Mouse (Mus musculus) adrenal gland, postnatal 10 days (tissue): ENCODE results near the gene Atcay. TPM values are rescaled to one million over a fixed set of nuclear protein-coding genes. Genes with fewer than 3 reads are reported as not detected.
"Not testable (repeated sequence)": the region's sequence is repeated elsewhere in the genome, so short reads cannot be mapped to it uniquely, and the experiment has no call there.

Source experiments
- DNase-seq: peaks from one replicate; pipeline ENCODE4 v3.0.0; 2021; ENCODE audit warnings: mixed read lengths
- total RNA-seq, 2 experiments: library from RNA; stranded (reverse); gene quantifications; 2 replicates each; pipeline ENCODE4 v1.2.3; 2021

The Atcay gene
- total RNA-seq, 2 experiments from 2014 or later = 2.5 to 4.6 TPM

GRCm38 (mm10) chr10:81200141-81200540 lies 30.5 kb downstream of the Atcay start:
- no peak for DNase-seq

DNA sequence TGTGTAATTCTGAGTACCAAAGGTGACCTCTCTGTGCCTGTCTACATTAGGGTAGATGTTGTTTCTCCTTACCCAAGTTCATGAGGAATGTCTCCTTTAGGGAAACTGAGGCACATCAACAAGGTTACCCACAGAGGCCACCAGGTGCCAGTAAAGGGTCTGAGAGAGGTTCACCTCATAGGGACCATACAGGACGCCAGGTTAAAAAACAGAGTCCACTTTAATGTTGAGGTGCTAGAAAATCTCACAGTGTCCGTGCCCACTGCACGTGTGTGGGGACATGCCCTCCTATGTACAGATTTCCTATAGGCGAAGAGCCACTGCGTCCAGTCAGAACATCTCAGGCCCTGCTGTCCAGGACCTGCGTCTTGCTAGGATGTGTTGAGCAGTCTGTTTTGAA lies 31.6 kb downstream of the Atcay start:
- no peak for DNase-seq

- peak; percentile 74 for DNase-seq
Measured at GRCm38 (mm10) chr10:81198230-81198629, 32.4 kb downstream of the Atcay start.

GRCm38 (mm10) chr10:81197305-81197704 lies 33.3 kb downstream of the Atcay start:
- no peak for DNase-seq

- no peak for DNase-seq
Measured at GRCm38 (mm10) chr10:81196470-81197065, 34.1 kb downstream of the Atcay start.

DNA sequence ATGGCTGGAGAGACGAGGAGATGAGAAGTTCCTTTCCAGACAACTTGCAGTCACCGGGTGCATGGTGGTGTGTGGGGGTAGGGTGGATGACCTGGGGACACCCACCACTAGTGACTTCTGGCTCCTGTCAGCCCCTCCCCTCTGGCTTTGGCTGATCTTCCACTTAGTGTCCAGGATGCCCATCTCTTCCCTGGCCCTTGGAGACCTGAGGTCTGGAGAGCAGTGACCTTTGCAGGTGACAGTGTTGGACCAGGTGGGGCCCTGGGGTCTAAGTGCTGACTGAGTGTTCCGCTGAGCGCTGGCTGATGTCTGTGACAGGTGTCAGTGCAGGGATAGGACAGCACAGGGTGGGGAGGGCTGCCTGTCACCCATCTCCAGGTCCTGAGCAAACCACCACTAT lies 35.3 kb downstream of the Atcay start:
- DNase-seq = no peak

DNA sequence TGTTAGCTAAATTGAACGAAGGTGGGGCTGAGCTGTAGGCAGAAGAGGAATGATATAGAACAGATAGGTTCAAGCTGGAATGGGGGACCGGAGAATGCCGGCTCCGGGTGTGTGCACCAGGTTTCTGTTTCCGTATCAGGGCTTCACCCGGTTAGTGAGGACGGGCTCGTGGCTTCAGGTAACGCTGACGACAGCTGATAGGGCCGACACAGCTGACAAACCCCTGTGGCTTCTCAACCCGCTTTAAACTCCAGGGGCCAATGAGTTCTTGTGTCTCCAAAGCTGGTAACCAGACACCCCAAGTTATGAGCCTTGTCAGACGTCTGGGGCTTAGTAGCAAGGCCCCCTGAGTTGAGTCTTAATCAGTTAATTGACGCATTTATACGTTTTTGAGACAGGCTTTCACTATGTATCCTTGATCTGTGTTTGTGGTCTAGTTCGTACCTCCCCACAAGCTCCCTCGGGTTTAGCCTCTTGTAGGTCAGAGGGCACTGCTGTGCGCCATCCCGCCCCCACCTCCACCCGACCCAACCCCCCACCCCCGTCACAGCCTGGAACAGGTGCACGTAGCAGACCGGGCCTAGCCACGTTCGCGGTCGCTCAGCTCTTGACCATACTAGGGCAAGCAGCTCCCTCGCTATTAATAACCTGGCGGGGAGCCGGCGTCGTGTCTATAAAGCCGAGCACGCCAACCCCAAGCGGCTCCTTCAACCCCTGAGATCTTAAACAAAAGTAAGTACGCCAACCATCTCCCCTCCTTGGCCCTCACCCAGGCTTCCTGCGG lies 36.5 kb downstream of the Atcay start:
- DNase-seq = peak; percentile 56

DNA sequence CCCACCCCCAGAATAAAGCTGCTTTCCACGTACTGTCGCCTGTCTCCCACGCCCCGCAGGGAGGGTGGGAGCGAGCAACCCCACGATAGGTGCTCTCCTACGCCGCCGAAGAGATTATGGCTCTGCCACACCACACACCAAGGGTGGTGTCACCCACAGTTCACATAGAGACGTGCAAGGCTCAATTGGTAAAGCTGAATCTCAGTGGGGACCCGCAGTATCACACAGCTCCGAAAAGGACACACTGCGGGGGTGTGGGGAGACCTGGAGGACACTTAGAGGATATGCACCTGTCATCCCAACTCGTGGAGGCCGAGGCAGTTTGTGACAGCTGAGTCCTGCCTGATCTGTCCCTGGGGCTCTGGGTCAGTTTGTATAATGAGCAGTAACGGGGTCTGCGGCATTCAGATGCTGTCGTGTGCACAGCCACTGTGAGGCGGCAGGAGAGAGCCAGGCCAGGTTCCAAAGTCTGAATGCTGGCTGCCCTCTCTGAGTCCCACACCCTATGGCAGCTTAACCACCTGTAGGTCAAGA lies 37.6 kb downstream of the Atcay start:
- DNase-seq = peak; percentile 37

DNA sequence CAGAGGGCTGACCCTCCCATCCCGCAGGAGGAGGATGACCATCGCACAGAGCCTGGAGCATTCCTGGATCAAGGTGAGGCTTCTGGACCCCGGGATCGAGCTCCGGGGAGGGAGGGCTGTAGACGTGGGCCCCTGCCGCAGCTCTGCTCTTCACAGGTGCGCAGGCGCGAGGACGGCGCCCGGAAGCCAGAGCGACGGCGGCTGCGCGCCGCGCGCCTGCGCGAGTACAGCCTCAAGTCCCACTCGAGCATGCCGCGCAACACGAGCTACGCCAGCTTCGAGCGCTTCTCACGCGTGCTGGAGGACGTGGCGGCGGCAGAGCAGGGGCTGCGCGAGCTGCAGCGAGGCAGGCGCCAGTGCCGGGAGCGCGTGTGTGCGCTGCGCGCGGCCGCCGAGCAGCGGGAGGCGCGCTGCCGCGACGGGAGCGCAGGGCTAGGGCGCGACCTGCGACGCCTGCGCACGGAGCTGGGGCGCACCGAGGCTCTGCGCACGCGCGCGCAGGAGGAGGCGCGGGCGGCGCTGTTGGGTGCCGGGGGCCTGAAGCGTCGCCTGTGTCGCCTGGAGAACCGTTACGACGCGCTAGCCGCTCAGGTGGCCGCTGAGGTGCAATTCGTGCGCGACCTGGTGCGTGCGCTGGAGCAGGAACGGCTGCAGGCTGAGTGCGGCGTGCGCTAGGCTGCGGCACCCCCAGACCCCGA lies 38.2 kb downstream of the Atcay start:
- peak; percentile 89 for DNase-seq

- peak; percentile 29 for DNase-seq
Measured at GRCm38 (mm10) chr10:81191342-81191982, 39.2 kb downstream of the Atcay start.

- peak; percentile 23 for DNase-seq
Measured at GRCm38 (mm10) chr10:81190912-81191321, 39.7 kb downstream of the Atcay start.

DNA sequence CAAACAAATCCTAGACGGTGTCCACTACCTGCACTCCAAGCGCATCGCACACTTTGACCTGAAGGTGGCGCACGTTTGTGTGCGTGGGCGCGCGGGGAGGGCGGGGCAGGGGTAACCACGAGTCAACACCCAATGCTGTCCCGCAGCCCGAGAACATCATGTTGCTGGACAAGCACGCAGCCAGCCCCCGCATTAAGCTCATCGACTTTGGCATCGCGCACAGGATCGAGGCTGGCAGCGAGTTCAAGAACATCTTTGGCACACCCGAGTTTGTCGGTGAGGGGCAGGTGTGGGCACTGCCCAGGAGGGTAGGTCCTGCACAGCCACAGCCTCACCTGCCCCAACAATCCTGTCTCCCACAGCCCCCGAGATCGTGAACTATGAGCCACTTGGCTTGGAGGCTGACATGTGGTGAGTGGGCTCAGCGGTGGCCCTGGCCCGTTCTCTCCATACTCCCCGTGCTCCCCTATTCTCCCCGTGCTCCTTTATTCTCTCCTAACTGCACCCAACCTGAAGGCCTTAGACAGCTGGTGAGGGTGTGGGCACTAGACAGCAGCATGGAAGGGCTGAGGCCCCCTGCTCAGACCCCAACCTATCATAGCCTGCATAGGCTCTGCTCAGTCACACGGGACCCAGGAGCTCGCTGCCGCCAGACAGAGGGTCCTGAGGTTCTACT lies 40.3 kb downstream of the Atcay start:
- DNase-seq = peak; percentile 38

DNA sequence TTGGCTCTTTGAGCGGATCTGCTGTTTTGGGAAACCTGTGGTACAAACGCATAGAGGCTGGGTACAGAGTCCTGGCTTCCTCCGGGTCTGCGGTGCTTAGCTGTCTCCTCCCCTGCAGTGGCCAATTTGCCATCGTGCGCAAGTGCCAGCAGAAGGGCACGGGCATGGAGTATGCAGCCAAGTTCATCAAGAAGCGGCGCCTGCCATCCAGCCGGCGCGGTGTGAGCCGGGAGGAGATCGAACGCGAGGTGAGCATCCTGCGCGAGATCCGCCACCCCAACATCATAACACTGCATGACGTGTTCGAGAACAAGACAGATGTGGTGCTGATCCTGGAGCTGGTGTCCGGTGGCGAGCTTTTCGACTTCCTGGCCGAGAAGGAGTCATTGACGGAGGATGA lies 40.8 kb downstream of the Atcay start:
- DNase-seq = no peak

DNA sequence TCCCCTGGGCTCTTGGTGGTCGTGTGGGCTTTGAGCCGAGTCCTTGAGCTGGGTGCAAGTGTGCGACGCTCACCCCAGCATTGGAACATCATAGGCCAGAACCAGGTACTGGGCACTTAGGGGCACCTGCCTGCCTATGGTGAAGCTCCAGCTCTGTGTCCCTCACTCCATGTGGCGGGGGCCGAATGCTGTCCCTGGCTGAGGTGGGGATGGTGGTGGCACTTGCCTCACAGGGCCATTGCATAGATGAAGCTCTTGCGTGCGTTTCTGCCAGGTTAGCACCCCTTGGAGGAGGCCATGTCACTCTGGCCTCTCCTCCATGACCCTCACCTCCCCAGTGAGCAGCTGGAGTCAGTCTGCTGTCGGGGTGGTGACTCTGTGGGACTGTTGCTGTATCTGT lies 43.5 kb downstream of the Atcay start:
- no peak for DNase-seq

- no peak for DNase-seq
Measured at GRCm38 (mm10) chr10:81184765-81185164, 45.9 kb downstream of the Atcay start.

DNA sequence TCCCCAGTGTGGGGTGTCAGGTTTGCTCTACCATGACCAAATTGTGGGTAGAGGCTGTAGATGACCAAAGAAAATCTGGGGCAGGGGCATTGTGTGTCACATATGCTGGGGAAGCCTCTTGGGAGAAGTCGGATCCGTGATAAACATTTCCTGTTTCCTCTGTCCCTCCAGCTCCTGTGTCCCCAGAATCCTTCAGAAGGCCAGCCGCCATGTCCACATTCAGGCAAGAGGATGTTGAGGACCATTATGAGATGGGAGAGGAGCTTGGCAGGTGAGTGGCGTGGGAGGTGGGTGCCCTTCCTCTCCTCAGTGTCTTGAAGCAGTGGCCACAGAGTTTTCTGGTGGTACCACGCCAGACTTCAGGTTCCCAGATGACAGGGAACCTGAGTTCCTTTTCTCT lies 46.8 kb downstream of the Atcay start, which contains the start of gene 4930442H23Rik:
4930442H23Rik (minus strand) TSS at position 45 of the 400 bp plus-strand sequence.
- DNase-seq = no peak

- DNase-seq = peak; percentile 96
Measured at GRCm38 (mm10) chr10:81182336-81183333, 48.0 kb downstream of the Atcay start, which contains the start of gene Dapk3. Dapk3 (plus strand) TSS chr10:81183005.

GRCm38 (mm10) chr10:81181860-81182259 lies 48.8 kb downstream of the Atcay start:
- not testable (repeated sequence) for DNase-seq

GRCm38 (mm10) chr10:81180946-81181345 lies 49.7 kb downstream of the Atcay start:
- DNase-seq = no peak
